36 mouse cellular contexts compared by ENCODE assay signal in genomic region chr11:55197086-55197485, GRCm38 (mm10). TPM values are rescaled to one million over a fixed set of nuclear protein-coding genes. Genes with fewer than 3 reads are reported as not detected.
DNase-seq lines count a peak whose midpoint lies in the region; ATAC-seq and TF ChIP-seq lines count a peak whose summit lies in the region.
"Had no signal": no experiment of that assay in that cellular context is flagged by ENCODE, and none has a peak within 500 bp of the region (broad histone marks: within the 10 kb centered on the region; RNA-seq: fewer than 3 reads in every experiment).

No protein-coding gene starts in this region.

- no peaks in the 10 kb centered on the region for H3K36me3 ChIP-seq in testis, adult 2 months (ENCODE audit: control insufficient read depth, insufficient read depth, low read length)
- no peaks in the 10 kb centered on the region for H3K36me3 ChIP-seq in kidney, embryonic 14.5 days (ENCODE audit: control insufficient read depth, insufficient read depth, low read length)
- H3K36me3 ChIP-seq: embryonic facial prominence, embryonic 13.5 days; forebrain, embryonic 10.5 days; hindbrain, embryonic 10.5 days; hindbrain, embryonic 15.5 days; limb, embryonic 10.5 days; limb, embryonic 15.5 days; stomach, embryonic 15.5 days had no signal

- H3K9ac ChIP-seq in kidney, embryonic 14.5 days (ENCODE audit: low read depth, low read length): no peak overlapping the region
- H3K9ac ChIP-seq: embryonic facial prominence, embryonic 13.5 days; hindbrain, embryonic 15.5 days; limb, embryonic 15.5 days; stomach, embryonic 15.5 days had no signal

- H3K27me3 ChIP-seq in testis, adult 2 months (ENCODE audit: control insufficient read depth, insufficient read depth, low read length): no peaks in the 10 kb centered on the region
- H3K27me3 ChIP-seq in kidney, embryonic 14.5 days (ENCODE audit: control insufficient read depth, insufficient read depth, low read length): no peaks in the 10 kb centered on the region
- H3K27me3 ChIP-seq: embryonic facial prominence, embryonic 13.5 days; hindbrain, embryonic 15.5 days; limb, embryonic 15.5 days; stomach, embryonic 15.5 days had no signal

- 51% methylated on average over 6 of the region's 6 CpGs for WGBS in kidney, embryonic 14.5 days

- H3K4me3 ChIP-seq in testis, adult 2 months (ENCODE audit: control insufficient read depth, low read depth, low read length): peak overlapping the region; percentile 59
- H3K4me3 ChIP-seq in kidney, embryonic 14.5 days (ENCODE audit: low read length): no peak overlapping the region
- H3K4me3 ChIP-seq: embryonic facial prominence, embryonic 13.5 days; forebrain, embryonic 10.5 days; hindbrain, embryonic 10.5 days; hindbrain, embryonic 15.5 days; limb, embryonic 10.5 days; limb, embryonic 15.5 days; stomach, embryonic 15.5 days had no signal

- H3K4me1 ChIP-seq in testis, adult 2 months (ENCODE audit: control insufficient read depth, insufficient read depth, low read length): no peaks in the 10 kb centered on the region
- no peaks in the 10 kb centered on the region for H3K4me1 ChIP-seq in kidney, embryonic 14.5 days (ENCODE audit: control insufficient read depth, insufficient read depth, low read length)
- H3K4me1 ChIP-seq: embryonic facial prominence, embryonic 13.5 days; forebrain, embryonic 10.5 days; hindbrain, embryonic 10.5 days; hindbrain, embryonic 15.5 days; limb, embryonic 10.5 days; limb, embryonic 15.5 days; stomach, embryonic 15.5 days had no signal

- H3K27ac ChIP-seq in testis, adult 2 months (ENCODE audit: control insufficient read depth, insufficient read depth, low read depth, low read length): no peak overlapping the region
- no peak overlapping the region for H3K27ac ChIP-seq in kidney, embryonic 14.5 days (ENCODE audit: low read depth, low read length)
- H3K27ac ChIP-seq: embryonic facial prominence, embryonic 13.5 days; forebrain, embryonic 10.5 days; hindbrain, embryonic 10.5 days; hindbrain, embryonic 15.5 days; limb, embryonic 10.5 days; limb, embryonic 15.5 days; stomach, embryonic 15.5 days had no signal

- peak; percentile 29; the same call in 1 of the 2 replicates for ATAC-seq in megakaryocyte, adult 5-6 weeks (ENCODE audit: poor library complexity, severe bottlenecking)
- ATAC-seq in kidney, embryonic 14.5 days (ENCODE audit: low FRiP score, low TSS enrichment): no peak
- ATAC-seq: forebrain, embryonic 16.5 days; intestine, embryonic 16.5 days had no signal

- TF ChIP-seq POLR2A in testis, adult 2 months (IDR thresholded peaks at IDR 0.05; ENCODE audit: control insufficient read depth, low read depth, low read length): no peak

- no peak overlapping the region for H3K4me2 ChIP-seq in kidney, embryonic 14.5 days (replicated peaks; ENCODE audit: low read depth, low read length)
- H3K4me2 ChIP-seq: embryonic facial prominence, embryonic 13.5 days; hindbrain, embryonic 15.5 days; limb, embryonic 15.5 days; stomach, embryonic 15.5 days had no signal

- no peak for DNase-seq in testis, postnatal 14 days (ENCODE audit: low spot score)
- DNase-seq in brain, adult 2 months (ENCODE audit: low read depth, low spot score): peak; percentile 56
- DNase-seq in spleen, postnatal 4 days (ENCODE audit: low spot score in 2 of 2): no peak
- no peak for DNase-seq in right cerebral cortex, postnatal 25 days
- DNase-seq: adrenal gland, postnatal 25 days; B cell, adult 2 months; cerebellum, adult 8-10 months; cerebellum, postnatal 36 days; heart, postnatal 14 days; kidney, adult 8-10 months; kidney, postnatal 10 days; layer of hippocampus, postnatal 36 days; lung, postnatal 36 days; midbrain, embryonic 14.5 days; thymus, adult 18-20 months had no signal

- H3K9me3 ChIP-seq in kidney, embryonic 14.5 days (ENCODE audit: control insufficient read depth, low read length): no peaks in the 10 kb centered on the region
- H3K9me3 ChIP-seq: embryonic facial prominence, embryonic 13.5 days; forebrain, embryonic 10.5 days; hindbrain, embryonic 10.5 days; hindbrain, embryonic 15.5 days; limb, embryonic 10.5 days; limb, embryonic 15.5 days; stomach, embryonic 15.5 days had no signal

- no peak for TF ChIP-seq CTCF in testis, adult 2 months (IDR thresholded peaks at IDR 0.05; ENCODE audit: control insufficient read depth, insufficient read depth, insufficient replicate concordance, low read depth, low read length)

RNA-seq across cellular contexts. Expression of gene Slc36a1, which starts 7.1 kb away (rescaled TPM):
- polyA plus RNA-seq in testis, adult 2 months (2012; rRNA removed): 15.2 and 18.1 TPM in 2 replicates
- 22.2 and 24.7 TPM in 2 replicates for total RNA-seq in megakaryocyte, adult 5-6 weeks (2015)
- total RNA-seq in megakaryocyte, adult 5-6 weeks (2017): 13.4 and 15.4 TPM in 2 replicates
- polyA plus RNA-seq in kidney, embryonic 14.5 days (2014; fragmentation: Nextera tagmentation; extraction: Ambion mirVana): 2.1 and 2.2 TPM in 2 replicates

RNA-seq across cellular contexts. Expression of gene Slc36a2, which starts 12.2 kb away (rescaled TPM):
- 0.56 and 0.65 TPM in 2 replicates for polyA plus RNA-seq in testis, adult 2 months (2012; rRNA removed)
- total RNA-seq in megakaryocyte, adult 5-6 weeks (2015): 0.21 and 0.25 TPM in 2 replicates
- total RNA-seq in megakaryocyte, adult 5-6 weeks (2017): 0.04 and 0.29 TPM in 2 replicates
- polyA plus RNA-seq in kidney, embryonic 14.5 days (2014; fragmentation: Nextera tagmentation; extraction: Ambion mirVana): 0.63 and 0.80 TPM in 2 replicates
- total RNA-seq: monocyte, adult 5-6 weeks had no signal

RNA-seq across cellular contexts. Expression of gene Slc36a3, which starts 45.6 kb away (rescaled TPM):
- 87.6 and 103 TPM in 2 replicates for polyA plus RNA-seq in testis, adult 2 months (2012; rRNA removed)
- 0.07 and 0.09 TPM in 2 replicates for total RNA-seq in megakaryocyte, adult 5-6 weeks (2015)
- not detected in 2 replicates for total RNA-seq in megakaryocyte, adult 5-6 weeks (2017)
- polyA plus RNA-seq in kidney, embryonic 14.5 days (2014; fragmentation: Nextera tagmentation; extraction: Ambion mirVana): not detected in 2 replicates
- total RNA-seq: adrenal gland, postnatal 25 days; ES-E14; gastrocnemius, adult 8-10 months; heart, postnatal 14 days; layer of hippocampus, postnatal 36 days; left cerebral cortex, postnatal 10 days; monocyte, adult 5-6 weeks had no signal
- polyA plus RNA-seq: brain, embryonic 14.5 days; embryonic facial prominence, embryonic 13.5 days; forebrain, embryonic 10.5 days; forebrain, embryonic 16.5 days; heart, embryonic 14.5 days; hindbrain, embryonic 10.5 days; hindbrain, embryonic 15.5 days; intestine, embryonic 16.5 days; limb, embryonic 10.5 days; limb, embryonic 15.5 days; liver, embryonic 16.5 days; lung, embryonic 16.5 days; midbrain, embryonic 14.5 days; neural tube, embryonic 14.5 days had no signal

Comparison
In these comparisons a context has a peak if more than half of its experiments do, and no peak if none do; other contexts are left out.
1. RNA of gene Slc36a3, which starts 45.6 kb away (polyA plus RNA-seq): 87.6 to 103 TPM in testis, adult 2 months; not detected in kidney, embryonic 14.5 days; every median in the first group is over 10 times any median in the second.